Mouse (Mus musculus) lung, embryonic 15.5 days (tissue): ENCODE measurements around the gene Mfap1a. TPM values are rescaled to one million over a fixed set of nuclear protein-coding genes. Genes with fewer than 3 reads are reported as not detected.

Experiments
- ATAC-seq: fragments of 200-750 bp; cut with Nextera tagmentation; 2 replicates; pipeline ENCODE4 v1.8.0; 2017; ENCODE audit warnings: moderate number of reproducible peaks, borderline replicate concordance; ENCODE audit not compliant: low FRiP score, low TSS enrichment; ENCODE audit errors: extremely low read depth
- H3K27ac ChIP-seq: fragments of 300-500 bp; sonication (generic); 2 replicates; pipeline ENCODE4 v1.5.1; 2015; ENCODE audit warnings: moderate library complexity, mild to moderate bottlenecking, inconsistent platforms
- H3K27me3 ChIP-seq: fragments of 300-500 bp; sonication (generic); 2 replicates; pipeline ENCODE4 v1.6.1; 2015; ENCODE audit warnings: inconsistent platforms
- H3K36me3 ChIP-seq: fragments of 300-500 bp; sonication (generic); 2 replicates; pipeline ENCODE4 v1.6.1; 2015; ENCODE audit warnings: inconsistent platforms
- H3K4me1 ChIP-seq: fragments of 300-500 bp; sonication (generic); 2 replicates; pipeline ENCODE4 v1.6.1; 2015; ENCODE audit warnings: inconsistent platforms
- H3K4me2 ChIP-seq: fragments of 300-500 bp; sonication (generic); 2 replicates; pipeline ENCODE4 v1.6.1; 2015; ENCODE audit warnings: inconsistent platforms, mild to moderate bottlenecking, moderate library complexity
- H3K4me3 ChIP-seq: fragments of 300-500 bp; sonication (generic); 2 replicates; pipeline ENCODE4 v1.5.1; 2015; ENCODE audit warnings: mild to moderate bottlenecking, inconsistent platforms
- H3K9ac ChIP-seq: fragments of 300-500 bp; sonication (generic); 2 replicates; pipeline ENCODE4 v1.6.1; 2015; ENCODE audit warnings: inconsistent platforms
- H3K9me3 ChIP-seq: fragments of 300-500 bp; sonication (generic); 2 replicates; pipeline ENCODE4 v1.6.1; 2016; ENCODE audit warnings: inconsistent platforms
- WGBS: fragments of 180-500 bp; shearing (Covaris S2); methylation state at CpG from one replicate; pipeline ENCODE4 v1.1.7; 2015; 5-methylcytosine and 5-hydroxymethylcytosine counted together
- microRNA-seq: library from miRNA; unstranded; fragments of <30 nt; microRNA quantifications from one replicate; pipeline ENCODE4, GENCODE M21; 2016
- polyA plus RNA-seq: library from polyadenylated mRNA; unstranded; fragments of >200 nt; fragmentation: Nextera tagmentation; extraction: Ambion mirVana; gene quantifications from 2 replicates; pipeline ENCODE4 v1.2.1, GENCODE M21; 2015

Gene Mfap1a
- polyA plus RNA-seq, 1 experiment from 2014 or later: 31.8 TPM

- Histone ChIP-seq H3K4me3 (peak within 1 kb of the TSS; percentile 96), H3K36me3 (peaks cover 19% of the 10 kb centered on the region), H3K9me3 (no peaks in the 10 kb centered on the region), H3K9ac (peak within 1 kb of the TSS; percentile 96), H3K27me3 (no peaks in the 10 kb centered on the region), H3K27ac (peak within 1 kb of the TSS; percentile 96), H3K4me1 (peaks cover 24% of the 10 kb centered on the region), H3K4me2 (peak within 1 kb of the TSS; percentile 84)
- peak; percentile 98 for ATAC-seq
- WGBS: under 1% methylated on average over 55 of the region's 74 CpGs
Measured at GRCm38 (mm10) chr2:121448739-121449535, 57.5 kb downstream of the Mfap1a start, which contains the start of gene Serf2. Gene Serf2 (plus strand): TSS chr2:121449195.

- WGBS: 10% methylated on average over 9 of the region's 9 CpGs
- no peak for ATAC-seq
- Histone ChIP-seq H3K4me2 (peak overlapping the region; percentile 84), H3K27me3 (no peaks in the 10 kb centered on the region), H3K9ac (peak overlapping the region; percentile 42), H3K9me3 (no peaks in the 10 kb centered on the region), H3K27ac (peak overlapping the region; percentile 96), H3K36me3 (peaks cover 17% of the 10 kb centered on the region), H3K4me1 (peaks cover 26% of the 10 kb centered on the region), H3K4me3 (peak overlapping the region; percentile 96)
Measured at GRCm38 (mm10) chr2:121448136-121448535, 58.3 kb downstream of the Mfap1a start.

GRCm38 (mm10) chr2:121447006-121447405, 59.5 kb downstream of the Mfap1a start:
- WGBS: 81% methylated on average over 3 of the region's 3 CpGs
- Histone ChIP-seq H3K9me3 (no peaks in the 10 kb centered on the region), H3K4me2 (no peak overlapping the region), H3K9ac (no peak overlapping the region), H3K27ac (no peak overlapping the region), H3K27me3 (peaks cover 1% of the 10 kb centered on the region; the same call in 1 of the 2 replicates), H3K4me1 (peaks cover 32% of the 10 kb centered on the region), H3K36me3 (peaks cover 5% of the 10 kb centered on the region), H3K4me3 (no peak overlapping the region)
- no peak for ATAC-seq

GRCm38 (mm10) chr2:121446506-121446905, 60.0 kb downstream of the Mfap1a start:
- peaks cover 4% of the 10 kb centered on the region for H3K36me3 ChIP-seq
- 74% methylated on average over 4 of the region's 4 CpGs for WGBS
- ATAC-seq: no peak

GRCm38 (mm10) chr2:121445117-121445516, 61.3 kb downstream of the Mfap1a start:
- no peak for ATAC-seq
- H3K27ac ChIP-seq: no peak overlapping the region
- no peaks in the 10 kb centered on the region for H3K9me3 ChIP-seq
- H3K4me2 ChIP-seq: no peak overlapping the region
- no peak overlapping the region for H3K4me3 ChIP-seq
- peaks cover 4% of the 10 kb centered on the region; the same call in 1 of the 2 replicates for H3K27me3 ChIP-seq
- H3K4me1 ChIP-seq: peaks cover 25% of the 10 kb centered on the region
- 75% methylated on average over 3 of the region's 3 CpGs for WGBS
- no peak overlapping the region for H3K9ac ChIP-seq
- H3K36me3 ChIP-seq: no peaks in the 10 kb centered on the region

More at GRCm38 (mm10) chr2:121446506-121446905, 60.0 kb downstream of the Mfap1a start:
- H3K9me3 ChIP-seq: no peaks in the 10 kb centered on the region
- H3K27me3 ChIP-seq: peaks cover 4% of the 10 kb centered on the region; the same call in 1 of the 2 replicates
- no peak overlapping the region for H3K4me3 ChIP-seq
- no peak overlapping the region for H3K4me2 ChIP-seq
- H3K27ac ChIP-seq: no peak overlapping the region
- H3K4me1 ChIP-seq: peaks cover 36% of the 10 kb centered on the region
- H3K9ac ChIP-seq: no peak overlapping the region

GRCm38 (mm10) chr2:121444178-121444577, 62.3 kb downstream of the Mfap1a start, which contains the start of gene Ell3:
Gene Ell3 (minus strand): TSS chr2:121444278.
- Histone ChIP-seq H3K4me2 (peak within 1 kb of the TSS; percentile 91), H3K36me3 (peaks cover 7% of the 10 kb centered on the region), H3K27me3 (peaks cover 4% of the 10 kb centered on the region; the same call in 1 of the 2 replicates), H3K9ac (no peak within 1 kb of the TSS; the same call in 1 of the 2 replicates), H3K27ac (no peak within 1 kb of the TSS), H3K9me3 (no peaks in the 10 kb centered on the region), H3K4me3 (no peak within 1 kb of the TSS), H3K4me1 (peaks cover 25% of the 10 kb centered on the region)
- WGBS: 78% methylated on average over 1 of the region's 1 CpGs
- ATAC-seq: no peak

GRCm38 (mm10) chr2:121443068-121443349, 63.5 kb downstream of the Mfap1a start:
- Histone ChIP-seq H3K4me2 (peak overlapping the region; percentile 91), H3K27me3 (peaks cover 4% of the 10 kb centered on the region; the same call in 1 of the 2 replicates), H3K9me3 (no peaks in the 10 kb centered on the region), H3K36me3 (peaks cover 19% of the 10 kb centered on the region), H3K9ac (peak overlapping the region; percentile 38), H3K4me1 (peaks cover 24% of the 10 kb centered on the region), H3K27ac (no peak overlapping the region), H3K4me3 (peak overlapping the region; percentile 50)
- ATAC-seq: no peak
- WGBS: 12% methylated on average over 8 of the region's 8 CpGs

- H3K4me2 ChIP-seq: peak overlapping the region; percentile 91
- H3K9ac ChIP-seq: peak overlapping the region; percentile 38
- ATAC-seq: peak; percentile 88
- peak overlapping the region; percentile 50 for H3K4me3 ChIP-seq
- peaks cover 18% of the 10 kb centered on the region for H3K4me1 ChIP-seq
- H3K27me3 ChIP-seq: peaks cover 4% of the 10 kb centered on the region; the same call in 1 of the 2 replicates
- WGBS: 1% methylated on average over 30 of the region's 30 CpGs
- no peaks in the 10 kb centered on the region for H3K9me3 ChIP-seq
- peaks cover 24% of the 10 kb centered on the region for H3K36me3 ChIP-seq
- H3K27ac ChIP-seq: no peak overlapping the region
Measured at GRCm38 (mm10) chr2:121442259-121443067, 64.0 kb downstream of the Mfap1a start.

Small RNA genes lying within 50 kb of the gene (microRNA-seq; reads per million reads assigned to microRNA genes)
- not detected for gene Gm22953

Other genes with a start within 250 kb of the Mfap1a start
- gene Trp53bp1, start 235.3 kb downstream of the Mfap1a start, polyA plus RNA-seq: 61.6 and 66.8 TPM in 2 replicates
- gene Map1a, start 217.1 kb downstream of the Mfap1a start, polyA plus RNA-seq: 3.5 TPM in 2 replicates
- gene Ppip5k1, start 151.3 kb downstream of the Mfap1a start, polyA plus RNA-seq: 10.0 and 12.3 TPM in 2 replicates
- gene Ckmt1, start 149.0 kb downstream of the Mfap1a start, polyA plus RNA-seq: 2.8 and 3.6 TPM in 2 replicates
- not detected in 2 replicates for gene Strc, start 119.5 kb downstream of the Mfap1a start, polyA plus RNA-seq
- gene Pdia3, start 92.9 kb downstream of the Mfap1a start, polyA plus RNA-seq: 874 and 889 TPM in 2 replicates
- 1.3 and 2.3 TPM in 2 replicates for gene Catsper2, start 92.9 kb downstream of the Mfap1a start, polyA plus RNA-seq
- 10.0 and 10.1 TPM in 2 replicates for gene Ell3, start 62.4 kb downstream of the Mfap1a start, polyA plus RNA-seq
- 430 and 452 TPM in 2 replicates for gene Serf2, start 57.5 kb downstream of the Mfap1a start, polyA plus RNA-seq
- 97.0 and 99.5 TPM in 2 replicates for gene Hypk, start 53.4 kb downstream of the Mfap1a start, polyA plus RNA-seq
- 0.07 and 0.20 TPM in 2 replicates for gene Serinc4, start 49.9 kb downstream of the Mfap1a start, polyA plus RNA-seq
- gene Mfap1b, start 32.6 kb downstream of the Mfap1a start, polyA plus RNA-seq: 45.7 and 51.1 TPM in 2 replicates
- gene Wdr76, start 58 bp upstream of the Mfap1a start, polyA plus RNA-seq: 8.8 and 9.3 TPM in 2 replicates